Mouse (Mus musculus) thymus, adult 2 months (tissue): ENCODE measurements around the gene St6galnac3.

Experiments
- CTCF ChIP-seq: fragments of 200-500 bp; IDR thresholded peaks from 2 replicates; pipeline ENCODE4 v1.5.1; 2012; ENCODE audit warnings: mild to moderate bottlenecking, control low read depth, low read length, moderate library complexity, borderline replicate concordance; ENCODE audit not compliant: control insufficient read depth, poor library complexity, insufficient read depth; ENCODE audit errors: extremely low read depth
- POLR2A ChIP-seq: fragments of 200-500 bp; IDR thresholded peaks from 2 replicates; pipeline ENCODE4 v1.6.1; 2012; ENCODE audit warnings: mild to moderate bottlenecking, low read length, control low read depth, moderate library complexity; ENCODE audit not compliant: control insufficient read depth, poor library complexity, insufficient read depth; ENCODE audit errors: extremely low read depth

GRCm38 (mm10) chr3:153556621-153557020 lies 168.4 kb downstream of the St6galnac3 start:
- no peak for TF ChIP-seq CTCF
- TF ChIP-seq POLR2A: no peak
